Mouse (Mus musculus) embryo, embryonic 11.5 days (tissue): ENCODE measurements around the gene Os9.
A peak's percentile ranks its signal among the peaks of the same experiment; 100 is the strongest.
"Not testable (repeated sequence)": the region's sequence is repeated elsewhere in the genome, so short reads cannot be mapped to it uniquely, and the experiment has no call there.

Source experiments
- DNase-seq: peaks from one replicate; pipeline ENCODE4 v3.0.0-alpha.2; 2012; ENCODE audit warnings: low read depth, low spot score

Gene Os9

DNA sequence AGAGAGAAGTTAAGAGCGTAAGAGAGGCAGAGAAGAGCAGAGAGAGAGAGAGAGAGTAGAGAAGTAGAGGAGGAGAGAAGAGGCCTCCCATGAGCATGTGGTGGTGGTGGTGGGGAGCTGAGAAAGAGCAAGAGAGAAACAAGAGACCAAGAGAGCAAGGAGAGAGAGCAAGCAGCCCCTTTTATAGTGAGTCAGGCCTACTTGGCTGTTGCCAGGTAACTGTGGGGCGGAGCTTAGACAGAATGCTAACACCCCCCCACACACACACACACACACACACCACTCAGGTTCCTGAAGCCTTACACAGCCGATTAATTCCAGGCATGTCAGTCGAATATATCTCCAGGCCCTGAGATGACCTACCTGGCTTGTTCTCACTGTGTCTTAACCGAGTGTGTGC lies 24.4 kb upstream of the Os9 start:
- DNase-seq: no peak

DNA sequence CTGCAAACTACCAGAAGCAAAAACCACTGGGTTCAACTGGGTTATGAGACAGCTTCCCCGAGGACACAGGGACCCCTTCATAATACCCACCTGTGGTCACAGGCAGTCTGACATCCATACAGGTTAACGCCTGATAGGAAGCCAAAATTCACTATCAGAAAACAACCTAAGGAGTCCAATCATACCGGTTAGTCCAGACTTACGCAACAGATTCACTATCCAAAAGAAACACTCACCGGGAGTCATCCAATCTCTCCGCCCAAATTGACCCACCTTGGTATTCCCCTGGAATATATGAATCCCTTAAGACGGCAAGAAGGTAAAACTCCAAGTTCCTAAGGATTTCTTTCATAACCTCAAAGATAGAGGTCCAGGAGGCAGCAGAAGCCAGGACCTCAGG lies 23.6 kb upstream of the Os9 start:
- DNase-seq: no peak

DNA sequence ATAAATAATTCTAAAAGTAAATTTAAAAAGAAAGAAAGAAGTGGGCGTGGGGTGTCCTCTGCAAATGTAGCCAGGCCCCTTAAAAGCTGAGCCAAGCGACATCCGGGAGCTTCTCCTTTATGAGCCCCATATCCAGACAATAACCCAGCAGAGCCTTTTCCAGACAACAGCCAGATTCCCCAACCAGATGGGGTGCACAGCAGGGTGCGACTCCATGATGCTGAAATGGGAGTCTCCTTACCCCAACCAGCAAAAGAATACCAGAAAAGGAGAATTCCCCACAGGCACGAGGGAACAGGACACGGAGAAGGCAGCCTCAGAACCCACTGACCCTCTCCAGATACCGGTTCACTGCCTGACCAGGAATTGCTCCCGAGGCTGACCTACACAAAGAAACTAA lies 22.3 kb upstream of the Os9 start:
- DNase-seq: no peak

DNA sequence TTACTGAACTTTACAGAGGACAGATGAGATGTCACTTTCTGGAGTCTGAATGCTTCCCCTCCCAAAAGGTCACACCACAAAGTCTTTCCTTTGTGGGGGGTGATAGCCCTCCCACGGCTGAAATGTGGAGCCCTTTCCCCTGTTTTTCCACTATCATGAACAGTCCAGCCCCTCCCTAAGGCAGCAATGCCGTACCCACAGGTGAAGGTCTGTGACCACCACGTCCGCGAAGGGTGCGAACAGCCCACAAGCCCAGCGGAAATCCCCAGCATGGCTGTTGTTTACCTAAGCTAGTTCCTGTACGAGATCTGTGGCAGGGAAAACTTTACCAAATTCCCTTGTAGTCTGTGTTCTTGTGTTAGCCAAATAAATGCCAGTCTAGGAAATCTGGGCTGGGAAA lies 20.6 kb upstream of the Os9 start:
- no peak for DNase-seq

DNA sequence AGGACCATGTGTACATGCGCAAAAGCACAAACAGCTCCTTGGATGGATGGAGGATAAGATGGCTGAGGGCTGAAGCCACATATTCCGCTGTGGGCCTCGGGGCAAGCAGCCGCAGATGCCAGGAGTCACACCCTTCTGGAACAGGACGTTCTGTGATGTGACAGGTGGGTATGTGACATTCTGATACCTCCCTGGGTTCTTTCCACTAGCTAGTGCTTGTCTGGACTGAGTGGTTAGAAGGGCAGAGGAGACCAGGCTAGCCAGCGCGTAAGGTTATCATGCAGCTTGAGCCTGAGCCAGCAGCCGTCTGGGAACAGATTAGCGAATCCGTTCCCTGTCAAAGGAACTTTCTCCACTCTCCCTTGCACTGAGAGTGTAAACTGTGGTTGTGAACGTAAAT lies 20.0 kb upstream of the Os9 start:
- no peak for DNase-seq

DNA sequence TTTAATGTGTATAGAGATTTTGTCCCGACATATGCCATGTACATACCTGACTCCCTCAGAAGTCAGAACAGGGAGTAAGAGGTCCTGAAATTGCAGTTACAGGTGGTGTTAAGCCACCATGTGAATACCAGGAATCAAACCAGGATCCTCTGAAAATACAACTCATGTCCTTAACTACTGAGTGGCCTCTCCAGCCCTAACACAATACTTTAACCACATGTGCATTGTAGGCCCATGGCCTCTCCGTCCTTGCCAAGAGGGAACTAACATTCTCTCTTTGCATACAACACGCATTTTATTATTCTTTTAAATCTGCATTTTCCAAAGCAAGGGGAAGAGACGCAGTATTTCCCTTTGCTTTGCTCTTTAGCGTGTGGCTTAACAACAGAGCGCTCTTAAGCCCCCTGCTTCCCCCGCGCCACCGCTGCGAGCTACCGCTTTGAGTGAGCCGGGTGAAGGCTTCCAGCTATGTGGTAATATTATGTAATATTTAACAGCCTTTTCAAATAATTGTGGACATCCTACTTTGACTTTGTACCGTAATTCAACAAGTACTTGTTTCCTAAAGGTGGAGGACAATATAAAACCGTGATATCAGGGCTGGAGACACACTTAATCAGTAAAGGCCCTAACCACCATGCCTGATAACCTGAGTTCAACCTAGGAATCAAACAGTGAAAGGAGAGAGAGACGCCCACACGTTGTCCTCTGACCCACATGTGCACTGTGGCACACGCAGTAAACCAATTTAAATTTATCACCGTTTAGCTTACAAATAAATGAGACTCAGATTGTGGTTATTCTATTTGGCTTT lies 17.6 kb upstream of the Os9 start:
- DNase-seq: no peak

DNA sequence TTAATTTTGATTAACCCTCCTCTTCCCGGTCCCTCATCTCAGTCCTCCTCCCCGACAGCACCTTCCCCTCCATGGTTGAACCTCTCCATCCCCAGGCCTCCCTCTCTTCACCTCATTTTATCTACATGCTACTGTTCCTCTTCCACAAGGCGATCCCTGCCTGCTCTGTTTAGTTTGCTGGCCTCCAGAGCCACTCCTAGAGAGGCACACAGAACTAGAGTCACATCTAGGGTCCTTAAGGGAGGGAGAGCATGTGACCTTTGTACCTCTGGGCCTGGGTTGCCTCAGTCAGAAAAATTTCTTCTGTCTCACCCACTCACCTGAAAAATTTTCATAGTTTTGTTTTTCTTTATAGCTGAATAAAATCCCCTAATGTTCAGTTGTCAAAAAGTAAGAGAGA lies 17.0 kb upstream of the Os9 start:
- no peak for DNase-seq

DNA sequence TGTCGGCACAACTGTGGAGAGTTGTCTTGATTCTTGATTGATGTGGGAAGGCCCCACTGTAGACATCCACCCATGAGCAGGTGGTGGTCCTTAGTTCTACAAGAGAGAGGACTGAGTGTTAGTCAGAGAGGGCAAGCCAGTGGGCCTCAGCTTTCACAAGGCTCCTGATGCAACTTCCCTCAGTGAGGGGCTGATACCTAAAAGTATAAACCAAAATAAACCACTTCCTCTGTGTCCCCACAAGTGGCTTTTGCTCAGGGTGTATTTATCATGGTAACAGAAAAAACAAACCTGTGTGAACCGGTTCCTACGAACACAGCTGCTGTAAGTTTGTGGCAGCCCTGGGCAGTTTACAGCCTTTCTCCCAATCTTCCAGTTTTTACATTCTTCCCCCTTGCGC lies 15.6 kb upstream of the Os9 start:
- no peak for DNase-seq

DNA sequence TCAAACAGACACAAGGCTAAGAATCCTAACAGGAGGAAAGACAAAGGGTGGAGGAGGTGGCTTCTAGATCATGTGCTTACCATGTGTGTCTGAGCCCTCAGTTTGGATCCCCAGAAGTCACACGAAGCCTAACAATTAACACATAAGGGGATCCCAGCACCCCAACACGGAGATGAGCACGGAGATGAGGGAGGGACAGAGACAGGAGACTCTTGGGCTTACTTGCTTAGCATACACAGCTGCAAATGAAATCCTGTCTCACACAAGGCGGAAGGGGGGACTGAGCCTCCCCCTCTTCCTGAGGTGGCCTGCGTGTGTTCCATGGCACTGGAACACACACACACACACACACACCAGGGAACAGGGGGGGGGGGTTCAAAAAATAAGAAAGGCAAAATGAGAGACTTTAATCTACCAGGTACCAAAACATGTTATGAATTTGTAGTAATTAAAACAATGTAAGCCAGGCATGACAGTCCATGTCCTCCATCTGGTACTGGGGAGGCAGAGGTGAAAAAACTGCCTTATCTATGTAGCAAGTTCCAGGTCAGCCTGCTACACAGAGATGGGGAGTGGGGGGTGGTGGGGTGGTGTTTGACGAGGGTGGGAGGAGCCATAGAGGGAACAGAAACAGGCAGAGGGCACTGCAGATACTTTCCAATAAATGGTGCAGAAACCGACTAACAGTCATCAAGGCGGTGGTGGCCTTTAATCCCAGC lies 14.3 kb upstream of the Os9 start:
- no peak for DNase-seq

DNA sequence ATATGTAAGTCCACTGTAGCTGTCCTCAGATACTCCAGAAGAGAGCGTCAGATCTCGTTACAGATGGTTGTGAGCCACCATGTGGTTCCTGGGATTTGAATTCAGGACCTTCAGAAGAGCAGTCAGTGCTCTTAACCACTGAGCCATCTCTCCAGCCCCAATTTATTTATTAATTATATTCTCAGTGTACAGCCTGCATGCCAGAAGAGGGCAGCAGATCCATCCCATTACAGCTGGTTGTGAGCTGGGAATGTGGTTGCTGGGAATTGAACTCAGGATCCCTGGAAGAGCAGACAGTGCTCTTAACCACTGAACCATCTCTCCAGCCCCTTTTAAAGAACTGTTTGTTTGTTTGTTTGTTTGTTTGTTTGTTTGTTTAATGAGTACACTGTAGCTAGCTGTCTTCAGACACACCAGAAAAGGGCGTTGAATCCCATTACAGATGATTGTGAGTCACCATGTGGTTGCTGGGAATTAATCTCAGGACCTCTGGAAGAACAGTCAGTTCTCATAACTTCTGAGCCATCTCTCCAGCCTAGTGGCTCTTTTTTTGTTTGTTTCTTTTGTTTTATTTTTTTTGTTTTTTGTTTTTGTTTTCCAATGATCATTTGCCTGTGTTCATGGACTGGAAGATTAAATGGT lies 13.6 kb upstream of the Os9 start:
- not testable (repeated sequence) for DNase-seq

DNA sequence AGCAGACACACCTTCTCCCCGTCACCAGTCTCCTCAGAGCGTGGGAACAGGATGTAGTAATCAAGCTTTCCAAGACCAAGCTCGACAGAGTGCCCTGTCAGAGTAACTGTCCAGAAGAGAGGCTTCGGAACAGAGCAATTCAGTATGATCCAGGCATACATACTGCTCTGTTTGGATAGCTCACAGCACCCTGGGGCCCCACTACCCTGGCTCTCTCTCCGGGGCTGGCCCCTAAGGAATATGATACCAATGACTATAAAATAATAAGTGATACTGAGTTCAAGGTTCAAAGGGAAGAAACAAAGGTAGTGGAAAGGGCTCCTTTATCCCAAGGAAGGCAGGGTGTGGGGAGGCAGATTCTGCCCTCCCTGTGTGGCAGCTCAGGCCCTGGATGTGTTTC lies 11.5 kb upstream of the Os9 start:
- no peak for DNase-seq

DNA sequence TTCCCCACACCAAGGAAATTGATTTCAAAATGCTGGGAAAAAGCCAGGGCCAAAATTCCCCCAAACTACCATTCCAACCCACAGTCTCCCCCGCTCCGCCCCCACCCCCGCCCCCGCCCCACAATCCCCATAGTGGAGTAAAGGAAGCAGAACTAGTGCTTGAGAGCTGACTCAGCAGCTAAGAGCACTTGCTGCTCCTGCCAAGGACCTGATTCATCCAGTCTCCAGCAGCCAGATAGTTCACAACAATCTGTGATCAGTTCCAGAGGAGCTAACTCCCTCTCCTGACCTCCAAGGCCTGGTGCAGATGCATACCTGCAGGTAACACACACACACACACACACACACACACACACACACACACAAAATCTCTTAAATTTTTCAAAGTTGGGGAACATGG lies 8.5 kb upstream of the Os9 start:
- no peak for DNase-seq

DNA sequence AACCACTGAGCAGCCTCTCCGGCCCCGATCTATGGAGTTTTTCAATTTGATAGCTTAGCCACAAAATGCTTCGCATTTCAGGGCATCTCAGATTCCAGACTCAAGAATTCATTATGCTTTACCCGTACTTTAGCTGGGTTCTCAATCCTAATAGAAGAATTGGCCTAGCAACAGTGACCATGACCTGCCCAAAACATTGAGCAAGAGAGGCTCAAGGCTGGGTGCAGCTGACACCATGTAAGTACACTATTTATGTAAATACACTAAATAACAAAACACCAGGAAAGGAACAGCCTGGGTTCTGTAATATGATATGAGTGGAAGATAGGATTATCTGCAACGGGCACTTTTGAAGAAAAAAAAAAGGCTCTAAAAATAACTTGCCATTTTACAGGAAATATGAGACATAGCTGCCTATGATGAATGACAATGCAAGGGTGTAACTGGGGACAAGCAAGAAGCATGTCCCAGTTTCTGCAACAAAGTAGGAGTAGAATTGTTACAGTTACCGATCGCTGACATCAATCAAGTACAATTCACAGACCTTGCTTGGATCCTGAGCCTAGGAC lies 6.9 kb upstream of the Os9 start:
- no peak for DNase-seq

DNA sequence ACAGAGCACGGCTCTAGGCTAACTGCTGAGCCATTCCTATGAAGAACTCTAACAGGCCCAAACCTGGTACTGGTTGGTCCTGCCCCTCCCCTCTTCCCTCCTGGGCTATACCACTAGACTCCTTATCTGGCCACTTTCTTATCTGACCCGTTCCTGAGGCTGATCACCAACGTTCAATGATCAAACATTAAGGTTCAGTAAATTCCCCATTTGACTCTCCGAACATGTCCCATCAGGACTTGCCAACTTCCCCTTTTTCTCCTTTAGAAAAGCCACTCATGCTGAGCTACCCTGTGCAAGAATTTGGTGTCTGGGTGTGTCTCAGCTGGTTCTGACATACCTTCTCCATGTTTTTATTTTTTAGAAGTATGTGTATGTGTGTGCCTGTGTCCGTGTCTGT lies 5.6 kb upstream of the Os9 start:
- DNase-seq: no peak

DNA sequence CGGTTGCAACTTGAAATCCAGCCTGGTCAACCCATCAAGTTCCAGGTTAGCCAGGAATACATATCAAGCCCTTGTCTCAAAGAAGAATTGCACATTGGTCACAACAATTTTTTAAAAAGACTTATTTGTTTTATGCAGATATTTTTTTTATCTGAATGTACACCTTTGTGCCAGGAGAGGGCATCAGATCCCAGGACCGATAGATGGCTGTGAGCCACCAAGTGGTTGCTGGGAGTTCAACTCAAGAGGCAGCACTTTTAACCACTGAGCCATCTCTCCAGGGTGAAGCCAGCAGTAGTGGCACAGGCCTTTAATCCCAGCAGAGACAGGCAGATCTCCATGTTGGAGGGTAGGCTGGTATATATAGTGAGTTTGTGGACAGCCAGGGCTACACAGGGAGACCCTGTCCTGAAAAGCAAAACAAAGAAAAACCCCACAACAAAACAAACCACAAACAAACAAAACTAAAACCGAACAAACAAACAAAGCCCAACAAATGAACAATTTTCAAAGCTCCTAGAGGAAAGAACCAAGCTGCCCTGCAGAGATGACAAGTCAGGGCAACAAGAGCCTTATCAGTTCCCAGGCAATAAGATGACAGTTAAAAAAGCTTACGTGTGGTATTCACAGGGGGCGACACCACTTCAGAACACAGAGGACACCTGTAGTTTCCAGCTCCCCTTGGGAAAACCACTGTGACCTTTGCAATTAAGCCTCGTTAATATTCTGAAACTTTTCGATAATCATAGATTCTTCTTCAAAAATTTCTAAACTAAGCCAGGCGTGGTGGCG lies 4.5 kb upstream of the Os9 start:
- peak; percentile 17 for DNase-seq

DNA sequence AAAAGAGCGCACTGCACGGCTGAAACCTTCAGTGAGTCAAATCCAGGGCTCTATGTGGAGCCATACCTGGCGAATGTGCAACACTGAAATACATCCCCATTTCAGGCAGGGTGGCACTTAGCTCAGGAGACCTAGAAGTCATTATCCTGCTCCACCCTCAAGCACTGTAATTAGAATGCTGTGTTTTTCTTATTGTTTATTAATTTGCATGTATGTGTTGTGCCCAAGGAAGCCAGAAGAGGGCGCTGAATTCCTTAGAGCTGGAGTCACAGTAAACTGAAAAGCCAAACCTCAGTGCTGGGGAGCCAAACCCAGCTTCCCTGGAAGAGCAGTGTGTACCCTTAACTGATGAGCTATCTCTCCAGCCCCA lies 2.5 kb upstream of the Os9 start:
- DNase-seq: peak; percentile 45

DNA sequence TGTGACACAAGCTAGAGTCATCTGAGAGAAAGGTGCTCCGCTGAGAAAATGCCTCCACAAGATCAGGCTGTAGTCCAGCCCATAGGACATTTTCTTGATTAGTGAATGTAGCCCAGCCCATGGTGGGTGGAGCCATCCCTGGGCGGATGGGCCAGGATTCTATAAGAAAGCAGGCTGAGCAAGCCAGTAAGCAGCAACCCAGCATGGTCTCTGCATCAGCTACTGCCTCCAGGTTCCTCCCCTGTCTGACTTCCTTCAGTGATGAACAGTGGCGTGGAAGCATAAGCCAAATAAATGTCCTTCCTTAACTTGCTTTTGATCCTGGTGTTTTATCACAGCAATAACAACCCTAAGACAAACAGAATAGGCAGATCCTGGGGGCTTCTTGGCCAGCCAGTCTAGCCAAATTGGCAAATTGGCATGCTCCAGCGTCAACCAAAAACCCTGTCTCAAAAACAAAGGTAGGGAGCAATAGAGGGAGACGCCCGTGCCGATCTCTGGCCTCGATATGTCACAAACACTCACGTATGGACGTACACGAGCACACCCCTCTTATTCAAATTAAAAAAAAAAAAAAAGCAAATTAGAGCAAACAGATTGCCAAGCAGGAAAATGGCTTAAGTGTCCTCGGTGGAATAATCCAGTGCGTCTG lies 2.0 kb upstream of the Os9 start:
- peak; percentile 27 for DNase-seq

DNA sequence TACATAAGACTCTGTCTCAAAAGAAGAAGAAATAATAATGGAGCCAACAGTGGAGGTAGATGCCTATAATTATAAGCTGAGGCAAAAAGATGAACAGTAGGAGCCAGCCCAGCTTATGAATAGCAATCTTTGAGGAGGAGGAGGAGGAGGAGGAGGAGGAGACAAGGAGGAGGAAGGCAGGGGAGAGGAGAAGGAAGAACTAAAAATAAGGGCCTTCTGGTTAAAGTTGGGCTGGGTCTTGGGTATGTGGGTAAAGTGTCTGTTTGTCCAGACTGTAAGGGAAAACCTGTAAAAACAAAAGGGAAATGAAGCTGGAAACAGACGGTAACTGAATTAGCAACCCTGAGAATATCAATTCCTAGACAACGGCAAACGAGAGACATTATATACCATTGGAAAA lies 1.1 kb upstream of the Os9 start:
- no peak for DNase-seq

DNA sequence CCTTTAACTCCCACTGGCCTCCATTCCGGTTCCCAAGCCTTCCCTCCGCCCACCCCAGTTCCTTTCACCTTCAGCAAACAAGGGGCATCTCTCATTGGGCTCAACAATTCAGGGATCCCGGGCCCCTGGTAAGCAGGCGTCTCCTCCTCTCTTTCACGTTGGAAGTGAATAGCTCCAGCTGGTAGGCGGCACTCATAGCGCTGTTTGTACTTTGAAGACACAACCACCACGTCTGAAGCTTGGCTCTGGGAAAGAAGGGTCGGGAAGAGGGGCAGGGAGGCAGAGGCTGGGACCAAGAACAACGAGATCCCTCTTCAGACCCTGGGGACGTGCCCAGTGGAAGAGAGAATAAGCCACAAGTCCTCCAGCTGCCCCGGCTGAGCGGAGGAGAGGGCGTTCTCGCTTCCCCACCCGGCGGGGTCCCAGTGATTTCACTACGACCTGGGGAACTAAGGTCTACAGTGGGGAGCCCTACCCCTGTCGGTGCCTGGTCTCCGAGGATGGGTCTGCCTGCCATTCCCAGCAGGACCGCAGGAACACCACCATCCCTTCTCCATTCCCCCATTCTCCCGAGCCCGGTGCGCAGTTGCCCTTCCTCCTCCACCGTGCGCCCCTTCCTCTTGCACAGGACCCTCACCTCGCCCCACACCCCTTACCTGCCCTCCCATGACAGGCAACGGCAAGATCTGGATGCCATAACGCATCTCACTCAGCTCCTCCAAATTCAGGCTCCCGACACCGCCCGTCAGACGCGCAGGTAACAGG lies 448 bp downstream of the Os9 start:
- no peak for DNase-seq

DNA sequence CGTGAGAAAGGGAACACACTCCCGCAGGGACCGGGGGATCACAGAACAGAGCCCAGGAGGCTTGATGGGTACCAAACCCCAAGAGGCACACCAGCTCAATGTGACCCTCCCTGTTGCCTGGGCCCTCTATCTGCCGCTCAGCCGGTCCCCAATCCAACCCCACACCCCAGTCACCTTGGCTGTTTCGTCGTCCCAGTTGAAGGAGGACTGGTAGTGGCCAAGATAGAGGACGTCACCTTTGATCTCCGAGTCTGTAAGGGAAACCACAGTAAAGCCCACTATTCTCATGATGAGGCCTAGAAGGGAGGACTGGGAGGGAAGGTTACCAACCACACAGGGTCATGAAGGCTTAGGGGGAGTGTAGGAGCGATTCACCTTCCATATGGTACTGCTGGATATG lies 1.7 kb downstream of the Os9 start:
- DNase-seq: no peak

DNA sequence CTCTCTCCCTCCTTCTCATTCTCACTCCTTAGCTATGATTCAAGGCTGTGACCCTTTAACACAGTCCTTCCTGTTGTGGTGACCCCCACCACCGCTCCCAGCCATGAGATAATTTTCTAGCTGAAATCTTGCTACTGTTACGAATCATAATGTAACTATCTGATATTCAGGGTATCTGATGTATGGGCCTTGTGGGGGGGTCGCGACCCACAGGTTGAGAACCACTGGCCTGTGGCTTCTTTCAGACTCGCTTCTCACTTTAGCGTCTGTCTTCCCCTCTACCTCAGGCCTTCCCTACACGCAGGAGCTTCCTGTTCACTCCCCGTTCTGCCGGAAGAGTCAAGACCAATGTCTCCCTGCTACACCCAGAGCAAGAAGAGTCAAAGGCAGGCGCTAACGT lies 2.5 kb downstream of the Os9 start:
- DNase-seq: no peak
